Mouse (Mus musculus) olfactory bulb, adult 2 months (tissue): ENCODE data around the gene 2510039O18Rik. TPM values are rescaled to one million over a fixed set of nuclear protein-coding genes. Genes with fewer than 3 reads are reported as not detected.

Experiments used
- H3K27ac ChIP-seq: fragments of 200-500 bp; 2 replicates; pipeline ENCODE4 v1.5.1; 2012; ENCODE audit warnings: low read depth, low read length; ENCODE audit not compliant: insufficient read depth
- H3K4me1 ChIP-seq: fragments of 200-500 bp; 2 replicates; pipeline ENCODE4 v1.6.1; 2012; ENCODE audit warnings: low read length; ENCODE audit not compliant: control insufficient read depth, insufficient read depth
- H3K4me3 ChIP-seq: fragments of 200-500 bp; 2 replicates; pipeline ENCODE4 v1.5.1; 2012; ENCODE audit warnings: mild to moderate bottlenecking, low read depth, low read length, moderate library complexity; ENCODE audit not compliant: insufficient read depth
- CTCF ChIP-seq: fragments of 200-500 bp; IDR thresholded peaks from 2 replicates; pipeline ENCODE4 v1.5.1; 2012; ENCODE audit warnings: low read depth, mild to moderate bottlenecking, low read length, moderate library complexity; ENCODE audit not compliant: insufficient read depth
- POLR2A ChIP-seq: fragments of 200-500 bp; IDR thresholded peaks from 2 replicates; pipeline ENCODE4 v1.6.1; 2012; ENCODE audit warnings: mild to moderate bottlenecking, low read depth, low read length, moderate library complexity; ENCODE audit not compliant: insufficient read depth
- WGBS: fragments of 180-500 bp; shearing (Covaris S2); methylation state at CpG from one replicate; pipeline ENCODE4 v1.1.7; 2018; 5-methylcytosine and 5-hydroxymethylcytosine counted together
- polyA plus RNA-seq: library from polyadenylated mRNA; stranded (reverse); fragments of >200 nt; gene quantifications from 2 replicates; pipeline ENCODE4 v1.2.4, GENCODE M21; 2012; ENCODE audit warnings: low replicate concordance; ENCODE audit not compliant: missing spikeins, insufficient read depth, insufficient read length

2510039O18Rik gene
- polyA plus RNA-seq, 1 experiment = not detected

- Histone ChIP-seq H3K4me3 (no peak overlapping the region), H3K27ac (no peak overlapping the region), H3K4me1 (peaks cover 14% of the 10 kb centered on the region)
- TF ChIP-seq CTCF (no peak), POLR2A (no peak)
- WGBS = 71% methylated on average over 3 of the region's 3 CpGs
These were observed 6.6 kb upstream of the 2510039O18Rik start for GRCm38 (mm10) chr4:147934134-147934533.

GRCm38 (mm10) chr4:147934611-147935010, 6.1 kb upstream of the 2510039O18Rik start:
- H3K4me1 ChIP-seq = peaks cover 14% of the 10 kb centered on the region
- no peak overlapping the region for H3K4me3 ChIP-seq
- WGBS = 83% methylated on average over 4 of the region's 4 CpGs
- TF ChIP-seq CTCF (no peak), POLR2A (no peak)
- H3K27ac ChIP-seq = no peak overlapping the region

- Histone ChIP-seq H3K4me3 (peak overlapping the region; percentile 58), H3K27ac (no peak overlapping the region), H3K4me1 (peaks cover 14% of the 10 kb centered on the region)
- no peak for TF ChIP-seq CTCF
- no peak for TF ChIP-seq POLR2A
- 28% methylated on average over 9 of the region's 9 CpGs for WGBS
These were observed 4.8 kb upstream of the 2510039O18Rik start for GRCm38 (mm10) chr4:147935904-147936303.

GRCm38 (mm10) chr4:147936331-147936954, 4.3 kb upstream of the 2510039O18Rik start, which contains the start of gene Plod1:
Gene Plod1 (minus strand): TSS chr4:147936767.
- peak within 1 kb of the TSS; percentile 58 for H3K4me3 ChIP-seq
- under 1% methylated on average over 51 of the region's 51 CpGs for WGBS
- no peak within 1 kb of the TSS for H3K27ac ChIP-seq
- peaks cover 16% of the 10 kb centered on the region for H3K4me1 ChIP-seq
- no peak for TF ChIP-seq CTCF
- TF ChIP-seq POLR2A = peak; percentile 66; the same call in 1 of the 2 replicates

- Histone ChIP-seq H3K27ac (no peak overlapping the region), H3K4me1 (peaks cover 22% of the 10 kb centered on the region), H3K4me3 (peak overlapping the region; percentile 58)
- TF ChIP-seq POLR2A (no peak), CTCF (no peak)
- WGBS = 32% methylated on average over 3 of the region's 3 CpGs
These were observed 3.7 kb upstream of the 2510039O18Rik start for GRCm38 (mm10) chr4:147937021-147937420.

- H3K27ac ChIP-seq = no peak overlapping the region
- no peak overlapping the region for H3K4me3 ChIP-seq
- TF ChIP-seq POLR2A (no peak), CTCF (no peak)
- WGBS = 63% methylated on average over 5 of the region's 5 CpGs
- peaks cover 25% of the 10 kb centered on the region for H3K4me1 ChIP-seq
These were observed 3.2 kb upstream of the 2510039O18Rik start for GRCm38 (mm10) chr4:147937486-147937885.

GRCm38 (mm10) chr4:147938148-147939096, 2.3 kb upstream of the 2510039O18Rik start:
- Histone ChIP-seq H3K27ac (no peak overlapping the region), H3K4me3 (no peak overlapping the region), H3K4me1 (peaks cover 33% of the 10 kb centered on the region)
- TF ChIP-seq POLR2A = no peak
- TF ChIP-seq CTCF = no peak
- 65% methylated on average over 14 of the region's 14 CpGs for WGBS

- no peak for TF ChIP-seq CTCF
- TF ChIP-seq POLR2A = no peak
- Histone ChIP-seq H3K4me1 (peaks cover 39% of the 10 kb centered on the region), H3K27ac (no peak overlapping the region), H3K4me3 (no peak overlapping the region)
- WGBS = 12% methylated on average over 9 of the region's 9 CpGs
These were observed 584 bp upstream of the 2510039O18Rik start for GRCm38 (mm10) chr4:147940111-147940510.
